Mouse (Mus musculus): ENCODE measurements around the gene Ip6k3. TPM values are rescaled to one million over a fixed set of nuclear protein-coding genes. Genes with fewer than 3 reads are reported as not detected.

Gene Ip6k3
- polyA plus RNA-seq, 1 experiment from 2014 or later = 0.21 TPM

DNA sequence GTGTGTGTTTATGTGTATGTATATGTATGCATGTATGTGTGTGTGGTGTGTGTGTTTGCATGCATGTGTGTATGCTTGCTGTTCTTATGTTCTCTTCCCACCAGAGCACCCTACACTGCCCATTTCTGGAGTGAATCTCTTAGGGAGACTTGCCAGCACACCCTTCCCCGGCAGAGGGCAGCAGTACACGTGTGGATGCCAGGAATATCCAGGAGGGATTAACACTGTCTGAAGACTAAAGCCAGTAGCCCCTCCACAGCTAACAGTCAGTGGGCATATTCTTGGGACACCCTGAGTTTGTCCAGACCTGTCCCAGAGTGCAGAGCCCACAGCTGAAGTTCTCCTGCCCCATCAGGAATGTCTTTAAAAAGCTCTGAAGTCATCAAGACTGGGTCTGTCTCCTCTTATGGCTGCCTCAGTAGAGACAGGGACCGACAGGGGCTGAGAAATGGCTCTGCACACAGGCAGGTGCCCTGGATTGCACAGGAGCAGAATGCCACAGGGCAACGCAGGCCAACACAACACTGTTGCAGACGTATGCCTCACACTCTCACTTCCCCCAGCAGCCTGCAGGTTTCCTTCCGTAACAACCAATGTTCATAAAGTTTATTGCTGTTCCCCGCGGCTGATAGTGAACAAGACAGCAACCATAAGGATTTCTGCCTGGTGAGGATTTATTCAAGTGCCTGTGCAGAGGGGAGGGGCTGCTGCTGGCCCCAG is 2.4 kb downstream of the Ip6k3 start:
- no peaks in the 10 kb centered on the region for H3K9me3 ChIP-seq (replicated peaks)
- H3K9ac ChIP-seq = no peak overlapping the region
- no peaks in the 10 kb centered on the region for H3K4me1 ChIP-seq
- peak; percentile 38; the same call in 1 of the 2 replicates for ATAC-seq
- no peak overlapping the region for H3K4me3 ChIP-seq
- H3K4me2 ChIP-seq = no peak overlapping the region
- no peak overlapping the region for H3K27ac ChIP-seq
- 70% methylated on average over 8 of the region's 8 CpGs for WGBS
- no peaks in the 10 kb centered on the region for H3K36me3 ChIP-seq (ENCODE audit: poor library complexity, severe bottlenecking)
- H3K27me3 ChIP-seq = no peaks in the 10 kb centered on the region

GRCm38 (mm10) chr17:27160905-27161304 is 6.7 kb downstream of the Ip6k3 start:
- H3K4me1 ChIP-seq = no peaks in the 10 kb centered on the region
- no peak overlapping the region for H3K27ac ChIP-seq
- H3K4me2 ChIP-seq = no peak overlapping the region
- ATAC-seq = no peak
- no peak overlapping the region for H3K4me3 ChIP-seq
- H3K27me3 ChIP-seq = no peaks in the 10 kb centered on the region
- WGBS = 76% methylated on average over 4 of the region's 4 CpGs
- H3K9ac ChIP-seq = no peak overlapping the region
- H3K9me3 ChIP-seq (replicated peaks) = no peaks in the 10 kb centered on the region
- no peaks in the 10 kb centered on the region for H3K36me3 ChIP-seq (ENCODE audit: poor library complexity, severe bottlenecking)

- Histone ChIP-seq H3K9ac (no peak overlapping the region), H3K9me3 (replicated peaks) (no peaks in the 10 kb centered on the region), H3K27me3 (no peaks in the 10 kb centered on the region), H3K4me1 (no peaks in the 10 kb centered on the region), H3K4me3 (no peak overlapping the region), H3K36me3 (ENCODE audit: poor library complexity, severe bottlenecking) (no peaks in the 10 kb centered on the region), H3K27ac (no peak overlapping the region), H3K4me2 (no peak overlapping the region)
- ATAC-seq = no peak
- WGBS = 81% methylated on average over 7 of the region's 7 CpGs
Measured at GRCm38 (mm10) chr17:27159169-27159568, 8.4 kb downstream of the Ip6k3 start.

DNA sequence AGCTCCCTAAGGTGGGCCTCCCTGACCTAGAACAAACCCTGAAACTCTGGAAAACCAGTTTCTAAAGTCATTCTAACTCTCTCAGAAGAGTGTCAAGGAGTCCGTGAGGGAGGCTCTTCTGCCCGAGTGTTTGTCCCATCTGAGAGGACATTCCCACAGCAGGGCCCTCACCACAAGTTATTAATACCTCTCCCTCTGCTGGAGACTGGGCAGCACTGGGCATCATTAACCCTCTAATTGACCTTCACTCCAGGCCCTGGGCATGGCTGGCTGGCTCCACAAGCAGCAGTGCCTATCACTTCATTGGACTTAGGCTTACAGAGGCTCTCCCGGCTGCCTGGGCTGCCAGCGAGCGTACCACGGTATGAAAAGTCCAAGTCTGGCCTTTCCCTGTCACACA is 9.2 kb downstream of the Ip6k3 start:
- WGBS = 85% methylated on average over 6 of the region's 6 CpGs
- Histone ChIP-seq H3K27ac (no peak overlapping the region), H3K4me3 (no peak overlapping the region), H3K4me1 (no peaks in the 10 kb centered on the region), H3K9ac (no peak overlapping the region), H3K36me3 (ENCODE audit: poor library complexity, severe bottlenecking) (no peaks in the 10 kb centered on the region), H3K27me3 (no peaks in the 10 kb centered on the region), H3K9me3 (replicated peaks) (no peaks in the 10 kb centered on the region), H3K4me2 (no peak overlapping the region)
- ATAC-seq = no peak

DNA sequence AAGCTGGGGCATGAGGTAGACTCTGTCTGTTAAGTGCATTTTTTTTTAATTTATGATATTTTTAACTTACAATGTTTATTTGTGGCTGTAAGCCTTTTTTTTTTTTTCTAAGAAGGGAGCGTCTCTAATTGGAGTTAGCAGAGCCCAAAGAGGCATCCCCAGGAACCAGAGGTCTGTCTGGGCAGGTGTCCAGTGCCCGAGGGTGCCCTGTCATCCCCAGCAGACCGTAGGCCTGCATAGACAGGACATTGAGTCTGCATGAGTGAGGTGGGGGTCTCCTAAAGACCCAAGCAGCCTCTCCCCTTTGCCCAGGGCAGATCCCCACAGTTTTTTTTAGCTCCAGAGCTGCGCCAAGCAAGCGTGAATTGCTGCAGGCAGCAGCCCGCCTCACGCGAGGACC is 11.8 kb downstream of the Ip6k3 start:
- Histone ChIP-seq H3K4me3 (no peak overlapping the region), H3K27me3 (no peaks in the 10 kb centered on the region), H3K27ac (no peak overlapping the region), H3K4me2 (no peak overlapping the region), H3K36me3 (ENCODE audit: poor library complexity, severe bottlenecking) (no peaks in the 10 kb centered on the region), H3K9me3 (replicated peaks) (no peaks in the 10 kb centered on the region), H3K9ac (no peak overlapping the region), H3K4me1 (no peaks in the 10 kb centered on the region)
- 80% methylated on average over 8 of the region's 8 CpGs for WGBS
- ATAC-seq = no peak

GRCm38 (mm10) chr17:27154881-27155280 is 12.7 kb downstream of the Ip6k3 start:
- no peak overlapping the region for H3K4me3 ChIP-seq
- 91% methylated on average over 6 of the region's 6 CpGs for whole genome bisulfite sequencing
- no peak for ATAC-seq
- H3K4me1 ChIP-seq = no peaks in the 10 kb centered on the region
- no peaks in the 10 kb centered on the region for H3K9me3 ChIP-seq (replicated peaks)
- no peaks in the 10 kb centered on the region for H3K27me3 ChIP-seq
- H3K27ac ChIP-seq = no peak overlapping the region
- H3K4me2 ChIP-seq = no peak overlapping the region
- no peaks in the 10 kb centered on the region for H3K36me3 ChIP-seq (ENCODE audit: poor library complexity, severe bottlenecking)
- H3K9ac ChIP-seq = no peak overlapping the region

- H3K9ac ChIP-seq = no peak overlapping the region
- WGBS = 90% methylated on average over 14 of the region's 14 CpGs
- no peaks in the 10 kb centered on the region for H3K4me1 ChIP-seq
- no peaks in the 10 kb centered on the region for H3K9me3 ChIP-seq (replicated peaks)
- no peaks in the 10 kb centered on the region for H3K27me3 ChIP-seq
- no peak overlapping the region for H3K4me3 ChIP-seq
- no peaks in the 10 kb centered on the region for H3K36me3 ChIP-seq (ENCODE audit: poor library complexity, severe bottlenecking)
- no peak overlapping the region for H3K27ac ChIP-seq
- no peak overlapping the region for H3K4me2 ChIP-seq
- ATAC-seq = no peak
Measured at GRCm38 (mm10) chr17:27154256-27154655, 13.3 kb downstream of the Ip6k3 start.

GRCm38 (mm10) chr17:27153773-27154193 is 13.8 kb downstream of the Ip6k3 start:
- H3K27ac ChIP-seq = no peak overlapping the region
- H3K27me3 ChIP-seq = no peaks in the 10 kb centered on the region
- H3K36me3 ChIP-seq (ENCODE audit: poor library complexity, severe bottlenecking) = no peaks in the 10 kb centered on the region
- ATAC-seq = no peak
- H3K4me3 ChIP-seq = no peak overlapping the region
- WGBS = 80% methylated on average over 9 of the region's 9 CpGs
- no peaks in the 10 kb centered on the region; the same call in 1 of the 2 replicates for H3K4me1 ChIP-seq
- no peak overlapping the region for H3K9ac ChIP-seq
- no peak overlapping the region for H3K4me2 ChIP-seq
- no peaks in the 10 kb centered on the region for H3K9me3 ChIP-seq (replicated peaks)

DNA sequence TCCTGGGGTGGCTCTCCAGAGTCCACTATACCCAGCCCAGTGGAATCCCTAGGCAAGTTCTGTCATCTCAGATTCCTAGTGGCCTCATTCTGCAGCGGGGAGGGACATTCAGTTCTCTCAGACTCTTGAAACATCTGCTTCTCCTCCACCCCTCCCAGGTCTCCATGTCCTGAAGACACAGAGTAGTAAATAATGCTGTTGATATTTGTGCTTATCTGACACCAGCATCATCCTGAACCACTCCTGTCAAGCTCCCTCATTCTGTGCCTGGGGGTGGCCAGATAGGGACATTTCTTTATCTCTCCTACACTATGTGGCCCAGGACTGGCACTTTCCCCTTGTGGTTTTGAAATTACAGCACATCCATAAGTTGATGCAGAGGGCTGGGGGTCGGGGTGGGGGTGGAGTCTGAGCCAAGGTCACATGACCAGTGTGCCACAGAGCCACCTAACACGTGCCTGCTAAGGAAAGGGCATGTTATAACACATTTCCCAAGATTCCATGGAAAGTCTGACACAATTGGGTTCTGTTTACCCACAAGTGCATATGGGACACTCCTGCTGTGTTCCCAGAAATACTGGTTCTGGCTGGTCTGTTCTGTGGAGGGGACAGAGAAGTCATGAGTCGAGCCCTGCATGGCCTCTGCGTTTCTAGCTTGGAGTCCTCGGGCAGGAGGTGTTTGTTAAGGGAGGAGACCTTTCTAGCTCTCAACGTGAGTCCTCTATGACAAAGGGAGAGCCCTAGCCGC is 14.4 kb downstream of the Ip6k3 start:
- Histone ChIP-seq H3K4me1 (no peaks in the 10 kb centered on the region; the same call in 1 of the 2 replicates), H3K27me3 (no peaks in the 10 kb centered on the region), H3K4me2 (no peak overlapping the region), H3K9me3 (replicated peaks) (no peaks in the 10 kb centered on the region), H3K9ac (no peak overlapping the region), H3K36me3 (ENCODE audit: poor library complexity, severe bottlenecking) (no peaks in the 10 kb centered on the region), H3K27ac (no peak overlapping the region), H3K4me3 (no peak overlapping the region)
- 57% methylated on average over 8 of the region's 8 CpGs for WGBS
- ATAC-seq = no peak

DNA sequence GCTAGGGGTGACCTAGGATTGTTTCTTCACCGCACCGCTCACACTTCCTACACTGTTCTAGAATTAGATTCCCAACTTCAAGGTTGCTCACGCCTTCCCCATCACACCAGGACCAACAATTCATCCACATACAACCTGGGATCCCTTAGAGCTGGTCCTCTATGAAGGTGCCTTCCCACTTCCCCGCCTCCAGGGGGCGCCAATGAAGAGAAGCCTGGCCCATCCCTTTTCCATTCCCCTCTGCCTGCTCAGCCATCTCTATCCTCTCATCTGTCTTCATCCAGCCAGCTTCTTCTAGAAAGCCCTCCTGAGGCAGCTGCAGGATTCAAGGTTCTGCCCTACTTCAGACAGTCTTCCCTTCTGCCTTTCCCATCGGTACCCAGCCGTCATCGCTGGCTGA is 16.2 kb downstream of the Ip6k3 start:
- Histone ChIP-seq H3K9me3 (replicated peaks) (no peaks in the 10 kb centered on the region), H3K27ac (no peak overlapping the region), H3K36me3 (ENCODE audit: poor library complexity, severe bottlenecking) (no peaks in the 10 kb centered on the region), H3K4me1 (peaks cover 6% of the 10 kb centered on the region), H3K4me2 (no peak overlapping the region), H3K27me3 (no peaks in the 10 kb centered on the region), H3K9ac (no peak overlapping the region), H3K4me3 (no peak overlapping the region)
- ATAC-seq = no peak
- WGBS = 73% methylated on average over 8 of the region's 8 CpGs

GRCm38 (mm10) chr17:27150871-27151270 is 16.7 kb downstream of the Ip6k3 start:
- Histone ChIP-seq H3K9me3 (replicated peaks) (no peaks in the 10 kb centered on the region), H3K4me1 (peaks cover 11% of the 10 kb centered on the region), H3K4me3 (no peak overlapping the region), H3K9ac (no peak overlapping the region), H3K27me3 (no peaks in the 10 kb centered on the region), H3K4me2 (no peak overlapping the region), H3K36me3 (ENCODE audit: poor library complexity, severe bottlenecking) (no peaks in the 10 kb centered on the region), H3K27ac (no peak overlapping the region)
- 73% methylated on average over 7 of the region's 7 CpGs for WGBS
- ATAC-seq = no peak

DNA sequence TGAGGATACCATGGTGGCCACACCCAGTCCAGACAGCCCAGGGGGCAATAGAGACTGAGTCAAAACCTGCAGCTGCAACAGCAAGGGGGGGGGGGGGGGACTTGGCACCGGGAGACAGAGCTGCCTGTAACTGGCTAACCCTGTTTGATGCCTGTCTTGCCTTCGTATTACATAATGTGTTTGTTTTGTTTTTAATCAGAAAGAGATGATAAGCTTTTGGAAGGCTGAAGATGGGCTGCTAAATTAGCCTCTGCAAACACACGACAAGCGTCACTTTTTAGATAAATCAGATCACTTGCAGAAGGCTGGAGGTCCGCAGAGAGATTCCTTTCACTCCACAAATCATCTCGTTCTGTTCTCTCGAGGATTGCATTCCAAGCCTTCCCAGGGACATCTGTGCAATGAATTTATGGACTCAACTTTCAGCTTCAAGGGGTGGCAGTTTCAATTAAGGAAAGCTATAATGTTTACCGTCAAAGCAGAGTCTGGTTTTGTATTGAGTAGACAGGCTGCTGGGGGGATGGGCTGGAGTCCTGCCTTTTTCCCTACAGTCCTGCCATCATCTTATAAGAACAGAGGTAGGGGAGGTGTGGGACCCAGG is 21.2 kb downstream of the Ip6k3 start:
- no peak for ATAC-seq
- Histone ChIP-seq H3K36me3 (ENCODE audit: poor library complexity, severe bottlenecking) (no peaks in the 10 kb centered on the region), H3K4me2 (no peak overlapping the region), H3K9me3 (replicated peaks) (no peaks in the 10 kb centered on the region), H3K4me1 (peaks cover 28% of the 10 kb centered on the region), H3K27ac (no peak overlapping the region), H3K27me3 (no peaks in the 10 kb centered on the region), H3K4me3 (no peak overlapping the region), H3K9ac (no peak overlapping the region)
- 23% methylated on average over 8 of the region's 8 CpGs for WGBS
